Mouse (Mus musculus): ENCODE measurements at regions not wholly inside any gene's neighbourhood (a gene's known extent, or its start where the extent isn't known, plus 50 kb on each side); places are given as distances from the start of the nearest gene placed in this dataset.

- DNase-seq (ENCODE audit: low read depth), result no peak
Observed at GRCm38 (mm10) chr4:142638733-142639339, 399.6 kb upstream of the Kazn start.

GRCm38 (mm10) chr4:142638057-142638456 lies 398.9 kb upstream of the Kazn start:
- DNase-seq (ENCODE audit: low read depth), result no peak

- DNase-seq (ENCODE audit: low read depth), result no peak
Observed at GRCm38 (mm10) chr4:142634398-142634797, 395.2 kb upstream of the Kazn start.

- DNase-seq (ENCODE audit: low read depth), result no peak
Observed at GRCm38 (mm10) chr4:142633667-142634350, 394.6 kb upstream of the Kazn start.

- DNase-seq (ENCODE audit: low read depth), result no peak
Observed at GRCm38 (mm10) chr4:142626503-142627194, 387.4 kb upstream of the Kazn start.

- no peak for DNase-seq (ENCODE audit: low read depth)
Observed at GRCm38 (mm10) chr4:142625456-142625855, 386.3 kb upstream of the Kazn start.

GRCm38 (mm10) chr4:142622151-142622861 lies 383.1 kb upstream of the Kazn start:
- no peak for DNase-seq (ENCODE audit: low read depth)

DNA sequence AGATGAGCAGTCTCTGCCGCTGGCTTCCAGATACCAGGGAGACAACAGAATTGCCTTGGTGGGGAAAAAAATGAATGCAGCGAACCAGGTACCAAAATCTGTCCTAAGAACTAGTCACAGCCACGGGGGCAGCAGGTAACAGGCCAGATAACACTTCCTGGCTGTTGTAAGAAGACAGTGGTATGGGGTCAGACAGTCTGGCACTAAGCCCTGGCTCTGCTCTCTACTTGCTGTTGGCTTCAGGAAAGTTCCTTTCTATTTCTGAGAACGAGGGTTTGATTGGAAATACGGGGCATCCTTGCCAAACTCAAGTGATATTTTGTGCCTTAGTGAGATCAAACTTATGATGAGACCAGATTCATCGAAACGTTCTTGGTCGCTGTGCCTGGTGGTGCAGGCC lies 380.2 kb upstream of the Kazn start:
- no peak for DNase-seq (ENCODE audit: low read depth)

DNA sequence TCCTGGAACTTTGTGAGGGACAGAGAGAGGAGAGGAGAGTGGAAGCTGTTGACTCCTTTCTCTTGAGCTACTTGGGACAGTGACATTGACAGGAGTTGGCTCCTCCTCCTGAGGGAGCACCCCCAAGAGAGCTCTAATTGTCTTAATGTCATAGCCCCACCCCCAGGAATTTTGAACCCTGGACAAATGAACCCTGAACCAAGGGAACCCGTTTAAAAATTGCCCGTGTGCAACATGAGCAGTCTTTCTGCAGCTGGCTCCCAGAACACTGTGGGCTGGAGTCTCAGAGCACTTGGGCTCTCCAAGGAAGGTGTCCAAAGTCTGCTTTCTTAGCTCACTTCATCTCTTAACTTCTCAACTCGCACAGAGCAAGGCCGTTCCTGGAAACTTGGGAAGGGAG lies 379.6 kb upstream of the Kazn start:
- no peak for DNase-seq (ENCODE audit: low read depth)

- no peak for DNase-seq (ENCODE audit: low read depth)
Observed at GRCm38 (mm10) chr4:142617676-142618075, 378.5 kb upstream of the Kazn start.

- DNase-seq (ENCODE audit: low read depth), result no peak
Observed at GRCm38 (mm10) chr4:142616901-142617300, 377.7 kb upstream of the Kazn start.

DNA sequence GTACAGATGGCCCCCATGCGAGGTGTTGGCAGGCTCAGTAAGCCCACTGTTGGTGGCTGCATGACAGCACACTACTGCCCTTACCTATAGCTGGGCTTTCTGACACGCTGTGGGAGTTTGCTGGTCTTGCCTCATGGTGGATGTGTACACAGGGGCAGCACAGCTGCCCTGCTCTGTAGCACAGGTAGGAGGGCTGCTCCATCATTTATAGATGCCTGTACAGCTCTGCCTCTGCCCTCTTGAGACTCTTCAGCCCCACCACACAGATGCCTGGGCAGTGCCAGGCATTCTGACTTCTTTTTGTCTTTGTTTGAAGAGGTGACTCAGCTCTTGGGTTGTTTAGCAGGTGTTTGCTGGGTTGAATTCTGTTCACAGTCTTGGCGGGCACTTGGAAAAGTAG lies 365.9 kb upstream of the Kazn start:
- DNase-seq (ENCODE audit: low read depth), result no peak

GRCm38 (mm10) chr4:142597214-142597613 lies 358.0 kb upstream of the Kazn start:
- no peak for DNase-seq (ENCODE audit: low read depth)

GRCm38 (mm10) chr4:142589084-142589741 lies 350.0 kb upstream of the Kazn start:
- DNase-seq (ENCODE audit: low read depth), result no peak

- DNase-seq (ENCODE audit: low read depth), result no peak
Observed at GRCm38 (mm10) chr4:142588418-142589083, 349.4 kb upstream of the Kazn start.

DNA sequence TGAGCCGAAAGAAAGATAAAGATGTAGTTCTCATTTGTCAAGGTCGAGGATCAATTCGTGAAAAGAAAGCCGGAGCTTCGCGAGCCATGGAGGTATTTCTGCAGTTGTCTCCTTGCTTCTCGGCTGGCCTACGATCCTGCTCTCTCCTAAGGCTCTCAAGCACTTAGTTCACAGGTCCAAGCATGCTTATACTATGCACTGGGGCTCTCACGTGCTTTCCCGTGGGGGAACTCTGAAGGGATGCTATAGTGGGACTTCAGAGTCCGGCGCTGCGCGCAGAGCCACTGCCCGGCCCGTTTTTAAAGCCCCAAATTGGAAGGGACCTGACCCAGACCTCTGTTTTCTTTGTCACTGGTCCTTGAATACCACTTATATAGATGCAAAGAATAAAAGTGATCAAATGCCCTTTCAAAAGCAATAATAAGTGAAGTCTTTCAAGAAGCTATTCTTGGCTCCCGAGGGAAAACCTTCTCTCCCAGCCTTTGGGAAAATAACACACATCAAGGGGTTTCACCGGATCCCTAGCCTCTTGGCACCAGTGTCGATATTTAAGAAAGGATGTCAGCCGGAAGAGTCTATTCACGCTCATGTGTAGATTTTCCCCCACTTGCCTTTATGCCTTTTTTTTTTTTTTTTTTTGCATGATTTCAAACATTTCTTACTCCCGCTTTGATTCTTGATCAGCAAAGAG lies 348.3 kb upstream of the Kazn start:
- DNase-seq (ENCODE audit: low read depth), result no peak

GRCm38 (mm10) chr4:142578536-142578935 lies 339.3 kb upstream of the Kazn start:
- no peak for DNase-seq (ENCODE audit: low read depth)

- no peak for DNase-seq (ENCODE audit: low read depth)
Observed at GRCm38 (mm10) chr4:142577519-142577918, 338.3 kb upstream of the Kazn start.

DNA sequence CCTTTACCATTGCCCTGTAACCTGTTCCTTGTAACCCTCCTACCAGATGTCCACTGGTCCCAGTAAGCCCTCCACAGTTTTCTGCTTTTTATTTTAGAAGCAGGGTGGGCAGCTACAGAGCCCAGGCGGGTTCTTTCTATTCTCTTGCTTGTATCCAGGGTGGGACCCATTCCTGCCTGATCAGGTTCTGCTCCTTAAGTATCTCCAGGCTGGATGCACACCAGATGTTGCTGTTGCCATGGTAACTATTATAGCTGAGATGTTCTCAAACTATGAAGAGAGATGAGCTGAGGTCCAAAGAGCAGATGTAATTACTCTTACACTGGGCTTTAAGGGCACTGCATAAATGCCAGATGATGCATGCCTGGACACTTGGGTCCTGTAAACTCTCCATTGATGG lies 335.3 kb upstream of the Kazn start:
- no peak for DNase-seq (ENCODE audit: low read depth)

DNA sequence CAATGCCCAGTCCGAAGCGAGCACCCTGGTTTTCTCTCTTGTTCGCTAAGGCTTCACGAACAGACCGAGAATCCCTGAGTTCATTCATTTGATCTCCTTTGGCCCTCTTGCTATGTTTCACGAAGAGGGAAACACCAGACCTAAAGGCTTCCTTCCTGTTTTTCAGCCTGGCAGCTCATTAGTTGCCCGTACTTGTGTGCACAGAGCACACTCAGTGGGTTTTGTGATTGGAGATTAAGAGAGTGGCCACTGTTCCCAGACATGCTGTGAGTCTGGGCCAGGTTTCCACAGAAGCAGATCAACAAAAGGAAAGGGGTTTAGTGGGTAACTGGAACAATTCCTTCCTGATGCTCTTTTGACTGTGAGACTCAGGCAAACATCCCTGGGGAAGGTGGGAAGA lies 331.5 kb upstream of the Kazn start:
- no peak for DNase-seq (ENCODE audit: low read depth)

- DNase-seq (ENCODE audit: low read depth), result no peak
Observed at GRCm38 (mm10) chr4:142568556-142568955, 329.4 kb upstream of the Kazn start.
